Mouse (Mus musculus): ENCODE results near the gene Plgrkt.

Gene Plgrkt

DNA sequence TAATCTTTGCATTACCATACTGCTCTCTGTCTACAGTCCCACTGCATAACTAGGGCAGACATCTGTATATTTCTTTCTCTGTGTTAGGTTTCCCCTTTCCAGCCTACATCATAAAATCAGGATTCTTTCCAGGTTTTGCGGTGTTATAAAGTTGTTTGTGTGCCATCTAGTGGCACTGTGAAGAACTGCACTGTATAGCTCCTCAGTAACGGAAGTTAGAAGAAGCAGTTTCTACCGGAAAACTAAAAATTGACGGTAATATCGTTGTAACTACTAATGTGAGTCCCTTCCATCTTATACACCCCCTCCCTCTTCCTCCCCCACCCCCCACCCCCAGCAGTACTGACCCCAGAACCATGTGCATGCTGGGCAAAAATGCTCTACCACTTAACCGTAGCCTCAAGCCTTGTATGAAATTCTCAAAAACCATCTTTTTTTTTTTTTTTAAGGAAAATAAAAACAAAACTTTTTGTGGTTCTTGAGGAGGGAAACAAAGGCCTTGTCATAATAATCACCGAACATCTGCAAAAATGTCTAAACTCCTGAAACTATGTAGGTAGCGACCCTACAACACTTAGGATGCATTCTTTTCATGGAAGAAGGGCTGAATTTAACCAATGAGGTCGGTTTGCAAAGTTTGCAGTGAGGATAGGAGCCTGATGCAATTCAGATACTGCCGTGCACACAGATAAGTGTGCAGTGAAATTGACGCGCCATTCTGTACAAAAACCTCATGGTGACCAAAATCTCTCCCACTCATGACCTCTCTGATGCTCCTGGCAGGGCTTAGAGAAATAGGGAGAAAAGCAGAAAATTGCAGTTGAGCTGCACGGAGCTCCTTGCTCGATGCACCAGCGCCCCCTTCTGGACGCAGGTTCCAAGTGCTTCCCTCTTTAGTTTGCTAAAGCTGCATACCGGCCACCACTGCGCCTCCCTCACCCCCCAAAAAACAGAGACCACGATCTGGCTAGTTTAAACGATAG is 12.0 kb downstream of the Plgrkt start:
- DNase-seq (ENCODE audit: low spot score): peak; percentile 88

- DNase-seq (ENCODE audit: low spot score): no peak
Measured at GRCm38 (mm10) chr19:29350991-29351390, 16.2 kb downstream of the Plgrkt start.

DNA sequence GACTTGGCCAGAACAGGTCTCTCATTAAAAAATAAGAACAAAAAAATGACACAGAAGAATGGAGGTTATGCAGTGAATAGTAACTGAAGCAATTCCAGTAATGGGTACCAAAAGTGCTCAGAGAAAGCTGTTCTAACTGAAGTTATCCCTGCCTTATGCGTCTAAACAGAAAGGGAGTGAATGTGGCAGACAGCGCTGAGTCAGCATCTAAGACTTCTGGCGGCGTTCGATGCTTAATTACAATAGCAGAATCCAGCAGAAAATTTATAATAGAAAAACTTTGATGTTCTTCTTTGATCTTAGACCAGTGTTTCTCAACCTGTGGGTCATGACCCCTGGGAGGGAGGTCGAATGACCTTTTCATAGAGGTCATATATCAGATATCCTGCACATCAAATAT is 21.6 kb downstream of the Plgrkt start:
- DNase-seq (ENCODE audit: low spot score): no peak

- DNase-seq (ENCODE audit: low spot score): no peak
Measured at GRCm38 (mm10) chr19:29344868-29345267, 22.3 kb downstream of the Plgrkt start.

DNA sequence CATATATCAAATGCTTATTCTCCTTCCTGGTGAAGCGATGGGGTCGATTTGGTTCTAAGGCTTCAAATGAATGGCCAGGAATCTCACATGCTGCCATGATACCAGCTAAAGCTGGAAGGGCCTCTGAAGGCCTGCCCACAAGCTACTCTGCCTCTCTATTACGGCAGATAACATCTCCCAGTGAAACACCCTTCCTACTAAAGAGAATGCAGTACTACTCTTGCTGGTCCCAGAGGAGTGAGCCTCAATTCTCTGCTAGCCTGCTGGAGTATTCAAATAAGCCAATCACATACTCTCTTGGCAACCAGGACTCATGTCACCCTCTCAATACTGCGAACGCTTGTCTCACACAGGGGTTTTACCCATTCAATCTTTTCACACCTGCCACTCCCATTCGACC is 24.9 kb downstream of the Plgrkt start:
- DNase-seq (ENCODE audit: low spot score): no peak

- DNase-seq (ENCODE audit: low spot score): no peak
Measured at GRCm38 (mm10) chr19:29341029-29341428, 26.2 kb downstream of the Plgrkt start.

DNA sequence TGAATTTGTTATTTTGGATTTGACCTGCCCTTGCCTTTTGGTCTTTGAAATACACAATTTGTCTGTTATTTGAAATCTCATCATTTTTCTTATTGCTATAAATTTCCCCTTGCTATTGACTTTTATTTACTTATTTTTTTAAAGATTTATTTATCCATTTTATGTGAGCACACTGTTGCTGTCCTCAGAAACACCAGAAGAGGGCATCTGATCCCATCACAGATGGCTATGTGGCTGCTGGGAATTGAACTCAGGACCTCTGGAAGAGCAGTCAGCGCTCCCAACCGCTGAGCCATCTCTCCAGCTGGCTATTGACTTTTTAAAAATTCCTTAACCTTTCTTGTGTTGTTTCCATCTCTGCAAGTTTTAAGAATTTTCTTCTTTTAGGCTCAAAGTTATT is 30.6 kb downstream of the Plgrkt start:
- no peak for DNase-seq (ENCODE audit: low spot score)

DNA sequence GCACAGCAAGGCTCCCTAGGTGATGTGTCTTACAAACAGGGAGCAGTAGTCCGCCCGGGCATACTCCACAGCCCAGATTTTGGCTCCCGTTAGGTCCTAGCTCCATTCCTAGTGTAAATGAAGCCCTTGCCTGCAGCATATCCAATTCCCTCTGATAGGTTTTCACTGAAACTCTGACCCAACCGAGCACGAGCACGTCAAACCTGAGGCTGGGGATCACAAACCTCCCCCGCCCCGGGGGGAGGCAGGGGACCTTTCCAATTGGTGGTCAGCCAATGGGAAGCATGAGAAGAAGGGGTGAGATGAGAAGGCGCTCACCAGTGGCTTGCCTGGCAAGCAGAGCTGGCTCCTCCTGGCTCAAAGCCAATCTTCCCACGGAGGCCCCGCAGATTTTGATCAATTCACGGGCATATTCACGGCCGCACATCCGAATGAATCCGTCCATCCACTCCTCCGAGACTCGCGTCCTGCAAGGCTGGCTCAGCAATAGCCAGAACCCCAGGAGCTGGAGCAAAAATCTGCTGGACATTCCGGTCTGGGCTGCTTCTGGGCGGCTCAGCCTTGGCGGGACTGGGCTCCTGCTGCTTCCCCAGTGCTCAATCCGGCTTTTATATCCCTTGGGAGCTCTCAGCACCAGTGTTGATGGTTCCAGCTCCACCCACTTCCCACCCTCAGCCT is 33.0 kb downstream of the Plgrkt start, which contains the start of gene Rln1:
Gene Rln1 (minus strand): TSS at position 603 of the 678 bp plus-strand sequence.
- DNase-seq (ENCODE audit: low spot score): peak; percentile 11

- no peak for DNase-seq (ENCODE audit: low spot score)
Measured at GRCm38 (mm10) chr19:29326822-29327552, 40.2 kb downstream of the Plgrkt start.

DNA sequence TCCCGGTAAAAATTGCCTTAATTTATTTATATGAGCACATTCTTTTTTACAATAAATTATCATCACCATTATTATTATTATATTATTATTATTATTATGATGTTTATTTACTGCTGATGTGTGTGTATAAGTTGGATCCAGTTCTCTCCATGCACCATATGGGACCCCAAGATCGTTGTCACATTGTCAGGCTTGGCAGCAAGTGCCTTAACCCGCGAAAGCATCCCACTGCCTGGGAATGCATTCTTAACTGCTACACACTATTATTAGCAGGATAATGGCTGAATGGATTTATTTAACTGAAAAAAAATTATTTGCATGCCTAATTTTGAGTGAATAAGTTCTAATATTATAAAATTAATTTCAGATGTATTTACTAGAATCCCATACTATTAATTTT is 40.8 kb downstream of the Plgrkt start:
- no peak for DNase-seq (ENCODE audit: low spot score)

DNA sequence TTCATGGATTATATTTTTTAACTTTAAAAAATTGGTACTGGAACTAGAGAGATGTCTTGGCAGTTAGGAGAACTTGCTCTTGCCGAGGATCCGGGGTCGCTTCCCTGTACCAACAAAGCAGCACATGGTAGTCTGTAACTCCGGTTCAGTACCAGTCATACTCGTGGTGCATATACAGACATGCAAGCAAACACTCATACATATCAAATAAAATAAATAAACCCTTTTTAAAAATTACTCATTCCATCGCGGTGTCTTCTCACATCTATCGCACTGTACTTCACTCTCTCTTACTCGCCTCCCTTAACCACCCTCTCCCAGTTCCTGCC is 41.4 kb downstream of the Plgrkt start:
- DNase-seq (ENCODE audit: low spot score): no peak

- DNase-seq (ENCODE audit: low spot score): peak; percentile 46
Measured at GRCm38 (mm10) chr19:29325053-29325851, 41.9 kb downstream of the Plgrkt start, which contains the start of gene Insl6. Insl6 (minus strand) TSS chr19:29325356.

DNA sequence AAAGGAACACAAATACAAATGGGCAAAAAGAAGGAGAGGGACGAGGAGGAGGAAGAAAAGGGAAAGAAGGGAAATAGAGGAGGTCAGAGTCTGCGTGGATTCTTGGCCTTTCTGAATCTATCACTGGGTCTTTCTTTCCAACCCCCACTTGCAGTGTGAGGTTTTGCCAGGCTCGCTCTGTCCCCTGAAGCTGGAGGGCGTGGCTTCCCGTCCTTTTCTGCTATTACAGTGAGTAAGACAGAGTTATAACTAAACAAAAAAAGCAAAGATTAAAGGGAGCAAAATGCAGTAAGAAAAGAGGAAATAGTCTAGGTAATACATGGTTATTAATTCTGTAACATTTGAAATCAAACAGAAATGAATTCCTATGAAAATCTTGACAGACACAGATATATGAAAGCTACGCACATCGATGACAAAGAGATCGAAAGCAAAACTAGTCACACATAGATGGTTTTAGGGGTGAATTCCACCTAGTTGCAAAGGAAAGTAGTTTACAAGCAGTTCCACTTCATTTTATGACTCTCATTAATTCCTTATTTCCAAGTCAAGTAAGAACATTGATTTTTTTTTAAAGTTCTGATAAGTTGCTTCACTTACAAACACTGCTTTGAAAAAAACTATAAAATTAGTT is 43.7 kb downstream of the Plgrkt start:
- DNase-seq (ENCODE audit: low spot score): no peak

DNA sequence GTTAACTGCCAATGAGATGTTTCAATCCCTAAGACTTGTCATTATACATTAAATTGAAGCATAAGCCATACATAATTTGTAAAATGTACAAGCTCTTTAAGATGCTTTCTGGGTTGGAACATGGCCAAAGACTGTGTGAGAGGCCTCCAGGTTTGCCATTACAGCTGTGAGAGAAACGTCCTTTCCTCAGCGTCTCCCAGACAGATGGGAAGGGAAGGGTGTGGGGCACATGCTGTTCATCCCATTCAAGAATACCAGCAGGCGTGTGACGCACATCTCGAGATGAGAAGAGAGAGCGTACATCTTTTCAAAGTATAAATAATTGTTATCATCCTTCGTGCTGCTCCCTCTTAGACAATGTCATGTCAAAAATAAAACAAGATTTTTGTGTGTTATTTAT is 54.5 kb downstream of the Plgrkt start:
- no peak for DNase-seq (ENCODE audit: low spot score)

DNA sequence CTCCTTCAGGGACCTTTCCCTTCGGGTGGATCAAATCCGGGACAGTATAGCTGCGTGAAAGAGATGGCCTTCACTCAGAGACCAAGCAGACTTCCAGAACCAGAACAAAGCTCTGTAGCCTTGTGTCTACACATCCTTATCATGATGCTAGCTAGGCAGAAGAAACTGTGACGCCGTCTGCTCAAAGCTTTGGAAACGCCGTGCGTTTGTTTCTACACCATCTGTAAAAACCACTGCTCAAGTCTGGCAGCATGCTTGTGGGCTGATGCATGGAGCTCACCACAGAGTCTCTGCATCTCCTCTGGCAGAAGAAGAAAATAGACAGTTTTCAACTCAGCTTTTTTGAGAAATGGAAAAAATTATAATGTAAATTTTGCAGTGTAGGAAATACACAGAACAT is 55.4 kb downstream of the Plgrkt start:
- no peak for DNase-seq (ENCODE audit: low spot score)

DNA sequence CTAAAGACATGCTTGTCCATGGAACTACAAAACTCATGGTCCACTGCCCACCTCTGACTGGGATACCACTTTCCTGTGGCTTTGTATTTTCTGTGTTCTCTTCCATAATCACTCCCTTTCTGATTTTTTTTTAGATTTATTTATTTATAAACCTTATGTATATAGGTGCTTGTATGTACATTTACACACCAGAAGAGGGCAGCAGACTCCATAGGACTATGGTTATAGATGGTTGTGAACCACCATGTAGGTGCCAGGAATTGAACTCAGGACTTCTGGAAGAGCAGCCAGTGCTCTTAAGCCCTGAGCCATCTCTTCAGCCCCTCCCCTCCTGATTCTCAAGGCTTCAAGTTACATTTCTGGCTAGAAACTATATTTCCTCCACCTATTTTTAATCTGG is 58.4 kb downstream of the Plgrkt start:
- no peak for DNase-seq (ENCODE audit: low spot score)

DNA sequence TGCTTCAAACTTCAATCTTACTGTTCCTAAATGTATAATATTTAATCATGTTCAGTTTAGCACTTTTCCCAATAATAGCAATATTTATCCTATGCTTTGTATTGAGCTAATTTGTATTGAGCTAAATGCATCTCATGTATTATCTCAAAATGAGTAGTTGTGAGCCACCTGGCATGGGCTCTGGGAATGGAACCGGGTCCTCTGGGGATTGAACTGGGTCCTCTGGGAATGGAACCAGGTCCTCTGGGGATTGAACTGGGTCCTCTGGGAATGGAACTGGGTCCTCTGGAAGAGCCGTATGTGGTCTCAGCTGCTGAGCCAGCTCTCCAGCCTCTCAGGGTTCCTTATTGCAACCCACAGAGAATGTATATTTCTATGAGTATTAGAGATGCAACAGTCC is 65.1 kb downstream of the Plgrkt start:
- no peak for DNase-seq (ENCODE audit: low spot score)

- DNase-seq (ENCODE audit: low spot score): no peak
Measured at GRCm38 (mm10) chr19:29300919-29301318, 66.3 kb downstream of the Plgrkt start.
